25 mouse cellular contexts compared by ENCODE assay signal in the genomic region with DNA sequence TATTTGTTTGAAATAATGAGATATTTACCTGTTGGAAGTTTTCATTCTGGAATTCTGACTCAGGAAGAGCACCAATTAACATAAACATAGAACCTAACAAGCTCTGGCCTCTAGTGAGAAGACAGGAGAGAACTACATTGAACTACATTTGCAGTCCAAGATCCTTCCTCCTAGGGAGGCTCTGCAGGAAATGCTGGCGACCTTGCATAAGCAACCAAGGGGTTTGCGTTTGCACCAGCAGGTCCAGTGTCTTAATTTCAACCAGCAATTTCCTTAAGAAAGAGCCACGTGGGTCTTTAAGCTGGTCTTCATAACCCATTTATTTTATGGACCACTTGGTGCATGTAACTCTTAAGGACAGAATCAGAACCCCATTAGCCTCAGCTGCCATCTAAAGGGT. TPM values are rescaled to one million over a fixed set of nuclear protein-coding genes. Genes with fewer than 3 reads are reported as not detected.
A peak's percentile ranks its signal among the peaks of the same experiment; 100 is the strongest.
DNase-seq lines count a peak whose midpoint lies in the region; ATAC-seq and TF ChIP-seq lines count a peak whose summit lies in the region.
"Had no signal": no experiment of that assay in that cellular context is flagged by ENCODE, and none has a peak within 500 bp of the region (broad histone marks: within the 10 kb centered on the region; RNA-seq: fewer than 3 reads in every experiment).

No protein-coding gene starts in this region.

- H3K4me2 ChIP-seq in liver, embryonic 16.5 days (ENCODE audit: low read depth, low read length): no peak overlapping the region
- no peak overlapping the region for H3K4me2 ChIP-seq in liver, embryonic 12.5 days
- H3K4me2 ChIP-seq: embryonic facial prominence, embryonic 13.5 days; embryonic facial prominence, embryonic 15.5 days; forebrain, embryonic 13.5 days; forebrain, embryonic 15.5 days had no signal

- H3K9me3 ChIP-seq in liver, embryonic 16.5 days (replicated peaks; ENCODE audit: control insufficient read depth, low read length): no peaks in the 10 kb centered on the region
- no peaks in the 10 kb centered on the region for H3K9me3 ChIP-seq in liver, embryonic 12.5 days (replicated peaks)
- H3K9me3 ChIP-seq: embryonic facial prominence, embryonic 13.5 days; embryonic facial prominence, embryonic 15.5 days; forebrain, embryonic 13.5 days; forebrain, embryonic 15.5 days had no signal

- 32% methylated on average over 3 of the region's 3 CpGs for WGBS in liver, embryonic 16.5 days (ENCODE audit: insufficient replicate concordance)
- 51% methylated on average over 3 of the region's 3 CpGs for WGBS in liver, embryonic 12.5 days (ENCODE audit: insufficient replicate concordance)
- WGBS in bone marrow, adult 2 months: 9% methylated on average over 3 of the region's 3 CpGs

- H3K27me3 ChIP-seq in liver, embryonic 16.5 days (ENCODE audit: control insufficient read depth, insufficient read depth, low read depth, low read length): no peaks in the 10 kb centered on the region
- no peaks in the 10 kb centered on the region for H3K27me3 ChIP-seq in liver, embryonic 12.5 days (replicated peaks)
- H3K27me3 ChIP-seq: embryonic facial prominence, embryonic 13.5 days; embryonic facial prominence, embryonic 15.5 days; forebrain, embryonic 13.5 days; forebrain, embryonic 15.5 days had no signal

- no peak for ATAC-seq in liver, embryonic 16.5 days (ENCODE audit: low read depth)
- no peak for ATAC-seq in liver, embryonic 12.5 days
- peak; percentile 59 for ATAC-seq in granulocyte monocyte progenitor cell, adult 5-6 weeks (replicated peaks; ENCODE audit: poor library complexity, severe bottlenecking)
- ATAC-seq in megakaryocyte progenitor cell, adult 5-6 weeks (replicated peaks; ENCODE audit: poor library complexity): peak; percentile 70
- ATAC-seq: forebrain, embryonic 15.5 days; forebrain, postnatal 0 days had no signal

- no peaks in the 10 kb centered on the region; the same call in 1 of the 2 replicates for H3K4me1 ChIP-seq in liver, embryonic 16.5 days (ENCODE audit: control insufficient read depth, low read depth, low read length)
- no peaks in the 10 kb centered on the region for H3K4me1 ChIP-seq in liver, embryonic 12.5 days
- H3K4me1 ChIP-seq in bone marrow, adult 2 months (ENCODE audit: control insufficient read depth, insufficient read depth, low read length): peaks cover 3% of the 10 kb centered on the region; the same call in 1 of the 2 replicates
- H3K4me1 ChIP-seq: forebrain, embryonic 13.5 days; forebrain, embryonic 15.5 days had no signal

- H3K4me3 ChIP-seq in liver, embryonic 16.5 days (ENCODE audit: low read depth, low read length): peak overlapping the region; percentile 38; the same call in 1 of the 2 replicates
- H3K4me3 ChIP-seq in liver, embryonic 12.5 days: no peak overlapping the region
- peak overlapping the region; percentile 68 for H3K4me3 ChIP-seq in bone marrow, adult 2 months (replicated peaks; ENCODE audit: control insufficient read depth, low read depth, low read length)
- H3K4me3 ChIP-seq: embryonic facial prominence, embryonic 13.5 days; embryonic facial prominence, embryonic 15.5 days; erythroblast, embryonic 14.5 days; forebrain, embryonic 13.5 days; forebrain, embryonic 15.5 days had no signal

- no peak for TF ChIP-seq CTCF in bone marrow, adult 2 months (IDR thresholded peaks at IDR 0.05; ENCODE audit: control insufficient read depth, insufficient read depth, low read length)

- H3K27ac ChIP-seq in liver, embryonic 16.5 days (ENCODE audit: low read length): no peak overlapping the region
- no peak overlapping the region for H3K27ac ChIP-seq in liver, embryonic 12.5 days
- no peak overlapping the region for H3K27ac ChIP-seq in bone marrow, adult 2 months (ENCODE audit: control insufficient read depth, insufficient read depth, low read depth, low read length, poor library complexity)
- H3K27ac ChIP-seq: embryonic facial prominence, embryonic 13.5 days; embryonic facial prominence, embryonic 15.5 days; forebrain, embryonic 13.5 days; forebrain, embryonic 15.5 days had no signal

- no peak for DNase-seq in lung, postnatal 10 days
- no peak for DNase-seq in ovary, postnatal 14 days (ENCODE audit: low spot score)
- DNase-seq: adrenal gland, adult 2 months; adrenal gland, postnatal 10 days; adrenal gland, postnatal 36 days; cerebellum, adult 11 months; cerebellum, adult 18-20 months; cerebellum, adult 8-10 months; cerebellum, adult 9-11 months; cerebellum, postnatal 14 days; cerebellum, postnatal 36 days; embryo, embryonic 11 days; forebrain, postnatal 0 days had no signal

- no peak for TF ChIP-seq POLR2A in bone marrow, adult 2 months (IDR thresholded peaks at IDR 0.05; ENCODE audit: borderline replicate concordance, control insufficient read depth, low read depth, low read length)

- H3K9ac ChIP-seq in liver, embryonic 16.5 days (ENCODE audit: low read depth, low read length): no peak overlapping the region
- no peak overlapping the region for H3K9ac ChIP-seq in liver, embryonic 12.5 days
- H3K9ac ChIP-seq: embryonic facial prominence, embryonic 13.5 days; embryonic facial prominence, embryonic 15.5 days; forebrain, embryonic 13.5 days; forebrain, embryonic 15.5 days; forebrain, postnatal 0 days had no signal

- H3K36me3 ChIP-seq in liver, embryonic 16.5 days (ENCODE audit: control insufficient read depth, insufficient read depth): no peaks in the 10 kb centered on the region
- H3K36me3 ChIP-seq in liver, embryonic 12.5 days: no peaks in the 10 kb centered on the region
- H3K36me3 ChIP-seq: embryonic facial prominence, embryonic 13.5 days; embryonic facial prominence, embryonic 15.5 days; forebrain, embryonic 15.5 days had no signal

RNA-seq across cellular contexts. Expression of a gene that starts 28.2 kb away (rescaled TPM):
- 19.7 and 20.3 TPM in 2 replicates for polyA plus RNA-seq in liver, embryonic 16.5 days (2015; fragmentation: Nextera tagmentation; extraction: Ambion mirVana)
- 11.9 and 13.0 TPM in 2 replicates for polyA plus RNA-seq in liver, embryonic 12.5 days (2016; fragmentation: Nextera tagmentation; extraction: Ambion mirVana)
- 7.3 and 58.9 TPM in 2 replicates for polyA plus RNA-seq in bone marrow, adult 2 months (2011; ENCODE audit: insufficient read depth, insufficient read length, low replicate concordance, missing spikeins)
- 12.7 and 17.1 TPM in 2 replicates for total RNA-seq in granulocyte monocyte progenitor cell, adult 5-6 weeks (2014; fragmentation: Nextera tagmentation)
- 40.5 and 45.8 TPM in 2 replicates for total RNA-seq in granulocyte monocyte progenitor cell, adult 5-6 weeks (2017)
- total RNA-seq in megakaryocyte progenitor cell, adult 5-6 weeks (2015): 59.7 and 64.9 TPM in 2 replicates
- total RNA-seq in megakaryocyte progenitor cell, adult 5-6 weeks (2017): 42.3 and 54.7 TPM in 2 replicates
- total RNA-seq: MEL had no signal
- polyA plus RNA-seq: C2C12; erythroblast, embryonic 14.5 days had no signal

Comparison
In these comparisons a context has a peak if more than half of its experiments do, and no peak if none do; other contexts are left out.
1. ATAC-seq: peak in granulocyte monocyte progenitor cell, adult 5-6 weeks (single experiment) and megakaryocyte progenitor cell, adult 5-6 weeks (single experiment); none in liver, embryonic 16.5 days (single experiment) and liver, embryonic 12.5 days (single experiment).